Mouse (Mus musculus) cerebellum, adult 2 months (tissue): ENCODE results near the gene Rbm43. TPM values are rescaled to one million over a fixed set of nuclear protein-coding genes. Genes with fewer than 3 reads are reported as not detected.
"Not testable (repeated sequence)": the region's sequence is repeated elsewhere in the genome, so short reads cannot be mapped to it uniquely, and the experiment has no call there.

Experiments used
- DNase-seq, 2 experiments: peaks; one replicate each; pipeline ENCODE4 v3.0.0; 2021
- H3K27ac ChIP-seq: fragments of 200-500 bp; 2 replicates; pipeline ENCODE4 v1.5.1; 2012; ENCODE audit warnings: low read length, control low read depth, inconsistent platforms; ENCODE audit not compliant: insufficient read depth
- H3K27me3 ChIP-seq: fragments of 200-500 bp; 2 replicates; pipeline ENCODE4 v1.6.1; 2012; ENCODE audit warnings: inconsistent platforms, mild to moderate bottlenecking, low read length, moderate library complexity; ENCODE audit not compliant: control insufficient read depth, insufficient read depth
- H3K4me1 ChIP-seq: fragments of 200-500 bp; 2 replicates; pipeline ENCODE4 v1.6.1; 2011; ENCODE audit warnings: low read length; ENCODE audit not compliant: control insufficient read depth, insufficient read depth
- H3K4me3 ChIP-seq: fragments of 200-500 bp; replicated peaks from 2 replicates; pipeline ENCODE3; 2011; ENCODE audit warnings: mild to moderate bottlenecking, low read depth, low read length, control low read depth; ENCODE audit not compliant: insufficient read depth
- CTCF ChIP-seq: fragments of 200-500 bp; IDR thresholded peaks from 2 replicates; pipeline ENCODE4 v1.5.1; 2011; ENCODE audit warnings: low read depth, mild to moderate bottlenecking, control low read depth, low read length, moderate library complexity, borderline replicate concordance; ENCODE audit not compliant: insufficient read depth
- POLR2A ChIP-seq: fragments of 200-500 bp; IDR thresholded peaks from 2 replicates; pipeline ENCODE4 v1.6.1; 2011; ENCODE audit warnings: low read length, control low read depth, borderline replicate concordance; ENCODE audit not compliant: insufficient read depth
- WGBS: fragments of 180-500 bp; shearing (Covaris S2); methylation state at CpG from one replicate; pipeline ENCODE4 v1.1.7; 2018; 5-methylcytosine and 5-hydroxymethylcytosine counted together
- polyA plus RNA-seq: library from polyadenylated mRNA; depleted of rRNA; stranded (reverse); fragments of >200 nt; gene quantifications from 2 replicates; pipeline ENCODE4 v1.2.3, GENCODE M21; 2012; rRNA removed

Gene Rbm43
- polyA plus RNA-seq, 1 experiment = 18.8 TPM

- TF ChIP-seq POLR2A (no peak), CTCF (no peak)
- DNase-seq = no peak
These were observed 27.3 kb downstream of the Rbm43 start for GRCm38 (mm10) chr2:51907538-51908110.

GRCm38 (mm10) chr2:51905637-51906036 lies 29.3 kb downstream of the Rbm43 start:
- no peak for DNase-seq
- no peak for TF ChIP-seq CTCF
- no peak for TF ChIP-seq POLR2A
- WGBS = 88% methylated on average over 8 of the region's 8 CpGs
- Histone ChIP-seq H3K4me3 (no peak overlapping the region), H3K27me3 (no peaks in the 10 kb centered on the region), H3K27ac (no peak overlapping the region), H3K4me1 (no peaks in the 10 kb centered on the region)

More at GRCm38 (mm10) chr2:51907538-51908110, 27.3 kb downstream of the Rbm43 start:
- Histone ChIP-seq H3K27ac (no peak overlapping the region), H3K4me3 (no peak overlapping the region), H3K4me1 (no peaks in the 10 kb centered on the region), H3K27me3 (no peaks in the 10 kb centered on the region)
- 55% methylated on average over 4 of the region's 4 CpGs for WGBS

- Histone ChIP-seq H3K4me1 (no peaks in the 10 kb centered on the region), H3K27me3 (no peaks in the 10 kb centered on the region), H3K27ac (no peak overlapping the region), H3K4me3 (no peak overlapping the region)
- no peak for TF ChIP-seq CTCF
- no peak for TF ChIP-seq POLR2A
- DNase-seq = no peak
- 91% methylated on average over 12 of the region's 12 CpGs for WGBS
These were observed 42.5 kb downstream of the Rbm43 start for GRCm38 (mm10) chr2:51892411-51892901.

GRCm38 (mm10) chr2:51890961-51891360 lies 44.0 kb downstream of the Rbm43 start:
- TF ChIP-seq CTCF = no peak
- TF ChIP-seq POLR2A = no peak
- H3K4me1 ChIP-seq = no peaks in the 10 kb centered on the region
- no peak overlapping the region for H3K4me3 ChIP-seq
- no peak for DNase-seq
- no peak overlapping the region for H3K27ac ChIP-seq
- no peaks in the 10 kb centered on the region for H3K27me3 ChIP-seq
- 89% methylated on average over 4 of the region's 4 CpGs for WGBS

GRCm38 (mm10) chr2:51890139-51890538 lies 44.8 kb downstream of the Rbm43 start:
- not testable (repeated sequence) for H3K27me3 ChIP-seq, H3K27ac ChIP-seq, H3K4me3 ChIP-seq, H3K4me1 ChIP-seq
- 98% methylated on average over 20 of the region's 26 CpGs for WGBS
- peak; percentile 14 to 22 for DNase-seq

- H3K27me3 ChIP-seq = no peaks in the 10 kb centered on the region
- TF ChIP-seq CTCF = no peak
- TF ChIP-seq POLR2A = no peak
- H3K4me1 ChIP-seq = no peaks in the 10 kb centered on the region
- WGBS = 14% methylated on average over 1 of the region's 1 CpGs
- H3K27ac ChIP-seq = no peak overlapping the region
- DNase-seq = no peak
- H3K4me3 ChIP-seq = no peak overlapping the region
These were observed 54.8 kb downstream of the Rbm43 start for GRCm38 (mm10) chr2:51880143-51880542.

Other genes with a start within 250 kb of the Rbm43 start
- 6.7 and 8.1 TPM in 2 replicates for gene Nmi, start 38.3 kb upstream of the Rbm43 start, polyA plus RNA-seq
- 16.0 and 16.9 TPM in 2 replicates for gene Tnfaip6, start 102.8 kb upstream of the Rbm43 start, polyA plus RNA-seq
- 33.7 and 36.9 TPM in 2 replicates for gene Rif1, start 137.7 kb upstream of the Rbm43 start, polyA plus RNA-seq